Comparison of ENCODE assay signal across 26 mouse cellular contexts in the genomic region with DNA sequence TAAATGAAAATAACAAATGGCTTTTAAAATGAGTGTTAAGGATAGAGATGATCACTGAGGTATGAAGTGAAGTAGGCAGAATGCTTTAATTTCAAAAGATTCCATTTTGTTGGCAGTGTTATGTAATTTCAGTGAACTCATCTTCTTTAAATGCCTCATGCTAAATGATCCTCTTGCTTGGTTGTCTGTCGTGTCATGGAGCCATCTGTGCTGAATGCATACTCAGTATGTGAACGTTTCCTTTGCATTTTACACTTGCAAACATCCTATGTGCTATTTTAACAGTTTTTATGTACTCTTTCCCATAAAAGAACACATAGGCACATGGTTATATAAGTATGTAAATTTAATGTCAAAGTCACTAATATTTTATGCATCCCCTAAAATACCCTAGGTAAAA.
DNase-seq lines count a peak whose midpoint lies in the region; ATAC-seq and TF ChIP-seq lines count a peak whose summit lies in the region.
"Had no signal": no experiment of that assay in that cellular context is flagged by ENCODE, and none has a peak within 500 bp of the region (broad histone marks: within the 10 kb centered on the region; RNA-seq: fewer than 3 reads in every experiment).

No protein-coding gene starts in this region.

- no peak for TF ChIP-seq CTCF in brain, embryonic 14.5 days (IDR thresholded peaks at IDR 0.05; ENCODE audit: borderline replicate concordance, extremely low read depth, insufficient read depth, insufficient read length)

- H3K27me3 ChIP-seq in forebrain, embryonic 14.5 days (replicated peaks; ENCODE audit: control insufficient read depth, insufficient read depth, low read length): no peaks in the 10 kb centered on the region
- no peaks in the 10 kb centered on the region for H3K27me3 ChIP-seq in forebrain, embryonic 10.5 days (ENCODE audit: poor library complexity, severe bottlenecking)
- H3K27me3 ChIP-seq: embryonic facial prominence, embryonic 13.5 days; heart, embryonic 15.5 days; liver, embryonic 13.5 days; lung, embryonic 15.5 days; megakaryocyte, embryonic 14.5 days; midbrain, embryonic 13.5 days had no signal

- H3K4me1 ChIP-seq in forebrain, embryonic 14.5 days (ENCODE audit: control insufficient read depth, insufficient read depth, low read length): no peaks in the 10 kb centered on the region
- H3K4me1 ChIP-seq in forebrain, embryonic 10.5 days: no peaks in the 10 kb centered on the region
- H3K4me1 ChIP-seq: embryonic facial prominence, embryonic 13.5 days; heart, embryonic 15.5 days; liver, embryonic 13.5 days; lung, embryonic 15.5 days; megakaryocyte, embryonic 14.5 days; midbrain, embryonic 13.5 days had no signal

- H3K4me2 ChIP-seq in forebrain, embryonic 14.5 days (ENCODE audit: low read length): no peak overlapping the region
- H3K4me2 ChIP-seq: embryonic facial prominence, embryonic 13.5 days; heart, embryonic 15.5 days; hindbrain, embryonic 14.5 days; liver, embryonic 13.5 days; lung, embryonic 15.5 days; midbrain, embryonic 13.5 days had no signal

- no peak overlapping the region for H3K9ac ChIP-seq in forebrain, embryonic 14.5 days (ENCODE audit: low read length)
- H3K9ac ChIP-seq: embryonic facial prominence, embryonic 13.5 days; heart, embryonic 15.5 days; hindbrain, embryonic 14.5 days; liver, embryonic 13.5 days; lung, embryonic 15.5 days; midbrain, embryonic 13.5 days had no signal

- no peak for TF ChIP-seq POLR2A in brain, embryonic 14.5 days (IDR thresholded peaks at IDR 0.05; ENCODE audit: borderline replicate concordance, extremely low read depth, insufficient read depth, insufficient read length, poor library complexity, severe bottlenecking)

- no peak overlapping the region for H3K4me3 ChIP-seq in forebrain, embryonic 14.5 days (ENCODE audit: low read depth, low read length)
- H3K4me3 ChIP-seq in forebrain, embryonic 10.5 days: no peak overlapping the region
- H3K4me3 ChIP-seq: embryonic facial prominence, embryonic 13.5 days; erythroblast, embryonic 14.5 days; heart, embryonic 15.5 days; liver, embryonic 13.5 days; lung, embryonic 15.5 days; megakaryocyte, embryonic 14.5 days; midbrain, embryonic 13.5 days had no signal

- 60% methylated on average over 2 of the region's 2 CpGs for WGBS in forebrain, embryonic 14.5 days
- WGBS in forebrain, embryonic 10.5 days: 82% methylated on average over 2 of the region's 2 CpGs

- H3K9me3 ChIP-seq in forebrain, embryonic 14.5 days (replicated peaks; ENCODE audit: control insufficient read depth, low read length): no peaks in the 10 kb centered on the region
- H3K9me3 ChIP-seq in forebrain, embryonic 10.5 days: no peaks in the 10 kb centered on the region
- H3K9me3 ChIP-seq: embryonic facial prominence, embryonic 13.5 days; heart, embryonic 15.5 days; liver, embryonic 13.5 days; lung, embryonic 15.5 days; megakaryocyte, embryonic 14.5 days; midbrain, embryonic 13.5 days had no signal

- ATAC-seq in forebrain, embryonic 14.5 days: no peak
- ATAC-seq: inflammation-experienced regulatory T-cells, adult 6 months; midbrain, embryonic 13.5 days had no signal

- no peak overlapping the region for H3K27ac ChIP-seq in forebrain, embryonic 14.5 days (ENCODE audit: low read depth, low read length)
- no peak overlapping the region for H3K27ac ChIP-seq in forebrain, embryonic 10.5 days
- H3K27ac ChIP-seq: embryonic facial prominence, embryonic 13.5 days; heart, embryonic 15.5 days; hindbrain, embryonic 14.5 days; liver, embryonic 13.5 days; lung, embryonic 15.5 days; midbrain, embryonic 13.5 days; stomach, postnatal 0 days had no signal

- no peaks in the 10 kb centered on the region for H3K36me3 ChIP-seq in forebrain, embryonic 14.5 days (ENCODE audit: control insufficient read depth, insufficient read depth, low read length)
- H3K36me3 ChIP-seq in forebrain, embryonic 10.5 days (replicated peaks): no peaks in the 10 kb centered on the region
- H3K36me3 ChIP-seq: embryonic facial prominence, embryonic 13.5 days; heart, embryonic 15.5 days; liver, embryonic 13.5 days; lung, embryonic 15.5 days; midbrain, embryonic 13.5 days had no signal

- intact Hi-C loops in left cerebral cortex, postnatal 25 days (cut with DNase I): loop anchor here (10.0 kb wide), 1 partner anchor 603 kb away; no protein-coding TSS in a partner anchor
- intact Hi-C loops in heart, postnatal 10 days (cut with DNase I): no loop called here

- DNase-seq in forebrain, embryonic 14.5 days (ENCODE audit: low spot score): peak; percentile 62
- no peak for DNase-seq in forebrain, embryonic 10.5 days (ENCODE audit: extremely low spot score, low spot score)
- peak; percentile 15 for DNase-seq in layer of hippocampus, adult 9-11 months
- DNase-seq in layer of hippocampus, adult 11-12 months (ENCODE audit: low spot score): no peak
- peak; percentile 72 for DNase-seq in brain, embryonic 14.5 days (ENCODE audit: low read depth)
- DNase-seq in left cerebral cortex, postnatal 25 days (ENCODE audit: low spot score in 2 of 2): peak; percentile 7 to 82
- DNase-seq in heart, postnatal 10 days: no peak
- DNase-seq in natural killer cell, adult 2 months (ENCODE audit: low spot score in 2 of 2): no peak
- DNase-seq: adrenal gland, postnatal 10 days; cerebellum, adult 8-10 months; cerebellum, postnatal 36 days; embryo, embryonic 11 days; heart, postnatal 4 days; kidney, adult 2 months; kidney, postnatal 10 days; liver, embryonic 13.5 days; lung, postnatal 36 days had no signal

Comparison
In these comparisons a context has a peak if more than half of its experiments do, and no peak if none do; other contexts are left out.
1. DNase-seq: peak in forebrain, embryonic 14.5 days (single experiment), layer of hippocampus, adult 9-11 months (single experiment), brain, embryonic 14.5 days (single experiment) and left cerebral cortex, postnatal 25 days (2 of 2); none in forebrain, embryonic 10.5 days (single experiment), layer of hippocampus, adult 11-12 months (single experiment), heart, postnatal 10 days (0 of 2) and natural killer cell, adult 2 months (0 of 2).